Mouse (Mus musculus) hindbrain, embryonic 12.5 days (tissue): ENCODE results near the gene Pon1. TPM values are rescaled to one million over a fixed set of nuclear protein-coding genes. Genes with fewer than 3 reads are reported as not detected.
"Not testable (repeated sequence)": the region's sequence is repeated elsewhere in the genome, so short reads cannot be mapped to it uniquely, and the experiment has no call there.

Experiments used
- ATAC-seq: fragments of 200-750 bp; cut with Nextera tagmentation; 2 replicates; pipeline ENCODE4 v1.8.0; 2017; ENCODE audit warnings: moderate TSS enrichment; ENCODE audit not compliant: low FRiP score
- H3K27ac ChIP-seq: fragments of 300-500 bp; sonication (generic); 2 replicates; pipeline ENCODE4 v1.5.1; 2016; ENCODE audit warnings: mild to moderate bottlenecking
- H3K27me3 ChIP-seq: fragments of 300-500 bp; sonication (generic); 2 replicates; pipeline ENCODE4 v1.6.1; 2016; ENCODE audit warnings: mild to moderate bottlenecking
- H3K36me3 ChIP-seq: fragments of 300-500 bp; sonication (generic); 2 replicates; pipeline ENCODE4 v1.6.1; 2016; ENCODE audit warnings: mild to moderate bottlenecking
- H3K4me1 ChIP-seq: fragments of 300-500 bp; sonication (generic); 2 replicates; pipeline ENCODE4 v1.6.1; 2016
- H3K4me2 ChIP-seq: fragments of 300-500 bp; sonication (generic); replicated peaks from 2 replicates; pipeline ENCODE4 v1.6.1; 2016; ENCODE audit warnings: mild to moderate bottlenecking
- H3K4me3 ChIP-seq: fragments of 300-500 bp; sonication (generic); 2 replicates; pipeline ENCODE4 v1.5.1; 2016; ENCODE audit warnings: mild to moderate bottlenecking
- H3K9ac ChIP-seq: fragments of 300-500 bp; sonication (generic); 2 replicates; pipeline ENCODE4 v1.6.1; 2016; ENCODE audit warnings: mild to moderate bottlenecking, moderate library complexity
- H3K9me3 ChIP-seq: fragments of 300-500 bp; sonication (generic); replicated peaks from 2 replicates; pipeline ENCODE4 v1.6.1; 2016; ENCODE audit warnings: mild to moderate bottlenecking
- whole genome bisulfite sequencing: fragments of 180-500 bp; shearing (Covaris S2); methylation state at CpG from one replicate; pipeline ENCODE4 v1.1.7; 2016; 5-methylcytosine and 5-hydroxymethylcytosine counted together
- polyA plus RNA-seq: library from polyadenylated mRNA; unstranded; fragments of >200 nt; fragmentation: Nextera tagmentation; extraction: Ambion mirVana; gene quantifications from 2 replicates; pipeline ENCODE4 v1.2.1, GENCODE M21; 2016

Pon1 gene
- polyA plus RNA-seq = 0.16 TPM in 1 of 2 replicates, not detected in the other

DNA sequence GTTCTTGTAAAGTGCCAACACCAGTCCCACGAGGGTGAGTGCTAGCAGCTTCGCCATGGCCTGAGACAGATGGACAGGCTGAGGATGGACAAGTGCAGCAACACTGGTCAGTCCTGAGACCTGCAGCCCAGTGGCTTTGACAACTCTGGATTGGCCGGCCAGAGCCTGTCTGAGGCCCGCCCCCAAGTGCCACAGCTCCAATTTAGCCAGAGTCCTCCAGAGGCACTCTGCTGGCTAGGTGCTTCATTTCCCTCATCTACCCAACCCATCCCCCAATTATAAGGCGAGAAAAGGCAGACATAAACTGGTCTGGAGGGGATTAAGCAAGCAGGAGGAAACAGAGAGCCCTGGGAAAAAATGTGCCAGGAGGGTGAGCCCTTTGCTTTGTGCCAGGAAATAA is at the start of gene Pon1:
Pon1 (minus strand) TSS at position 254 of the 400 bp plus-strand sequence.
- Histone ChIP-seq H3K9ac (no peak within 1 kb of the TSS), H3K4me3 (no peak within 1 kb of the TSS), H3K36me3 (no peaks in the 10 kb centered on the region), H3K27me3 (no peaks in the 10 kb centered on the region), H3K27ac (no peak within 1 kb of the TSS), H3K4me2 (no peak within 1 kb of the TSS), H3K4me1 (no peaks in the 10 kb centered on the region), H3K9me3 (no peaks in the 10 kb centered on the region)
- 46% methylated on average over 5 of the region's 5 CpGs for WGBS
- ATAC-seq = no peak

DNA sequence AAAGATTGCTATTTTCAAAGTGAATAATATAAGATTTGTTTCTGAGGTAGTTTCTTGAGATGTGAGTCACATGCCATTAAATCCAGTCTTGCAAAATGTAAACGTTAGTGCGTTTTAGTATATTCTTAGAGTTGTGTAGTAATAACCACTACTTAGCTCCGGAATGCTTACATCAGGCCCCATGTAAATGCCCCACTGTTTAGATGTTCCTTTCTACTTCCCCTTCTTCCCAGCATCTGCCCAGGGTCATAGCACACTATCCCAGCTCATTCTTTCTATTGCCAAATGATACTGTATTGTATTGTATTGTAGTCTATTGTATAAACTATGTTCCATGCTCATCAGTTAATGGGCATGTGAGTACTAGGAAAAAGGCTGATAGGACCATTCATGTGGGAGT is 45.1 kb upstream of the Pon1 start:
- Histone ChIP-seq H3K9ac (no peak overlapping the region), H3K4me2 (no peak overlapping the region), H3K36me3 (no peaks in the 10 kb centered on the region), H3K27me3 (no peaks in the 10 kb centered on the region), H3K4me3 (no peak overlapping the region), H3K27ac (no peak overlapping the region), H3K9me3 (no peaks in the 10 kb centered on the region), H3K4me1 (no peaks in the 10 kb centered on the region)
- WGBS = 93% methylated on average over 3 of the region's 3 CpGs
- ATAC-seq = no peak

DNA sequence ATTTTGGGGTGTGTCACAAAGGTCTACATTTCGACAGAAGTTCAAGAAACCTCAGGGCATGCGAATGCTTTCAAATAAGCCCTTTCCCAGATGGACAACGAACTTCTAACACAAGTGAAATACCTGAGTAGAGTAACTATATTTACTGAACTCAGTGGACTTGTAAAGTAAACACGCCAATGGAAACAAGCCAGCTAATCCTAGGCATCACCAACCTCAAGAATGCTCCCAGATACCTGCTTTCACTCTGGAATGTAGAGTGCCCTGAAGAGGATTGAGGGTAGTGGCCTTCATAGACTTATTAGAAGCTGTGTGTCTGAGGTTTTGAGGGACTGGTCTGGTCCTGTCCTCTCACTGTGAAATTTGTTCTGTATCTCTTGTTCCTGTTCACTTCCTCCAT is 43.8 kb upstream of the Pon1 start:
- ATAC-seq = no peak
- no peaks in the 10 kb centered on the region for H3K36me3 ChIP-seq
- no peaks in the 10 kb centered on the region for H3K27me3 ChIP-seq
- no peak overlapping the region for H3K27ac ChIP-seq
- no peak overlapping the region for H3K9ac ChIP-seq
- no peaks in the 10 kb centered on the region for H3K9me3 ChIP-seq
- no peaks in the 10 kb centered on the region for H3K4me1 ChIP-seq
- no peak overlapping the region for H3K4me3 ChIP-seq
- WGBS = 92% methylated on average over 4 of the region's 4 CpGs
- no peak overlapping the region for H3K4me2 ChIP-seq

DNA sequence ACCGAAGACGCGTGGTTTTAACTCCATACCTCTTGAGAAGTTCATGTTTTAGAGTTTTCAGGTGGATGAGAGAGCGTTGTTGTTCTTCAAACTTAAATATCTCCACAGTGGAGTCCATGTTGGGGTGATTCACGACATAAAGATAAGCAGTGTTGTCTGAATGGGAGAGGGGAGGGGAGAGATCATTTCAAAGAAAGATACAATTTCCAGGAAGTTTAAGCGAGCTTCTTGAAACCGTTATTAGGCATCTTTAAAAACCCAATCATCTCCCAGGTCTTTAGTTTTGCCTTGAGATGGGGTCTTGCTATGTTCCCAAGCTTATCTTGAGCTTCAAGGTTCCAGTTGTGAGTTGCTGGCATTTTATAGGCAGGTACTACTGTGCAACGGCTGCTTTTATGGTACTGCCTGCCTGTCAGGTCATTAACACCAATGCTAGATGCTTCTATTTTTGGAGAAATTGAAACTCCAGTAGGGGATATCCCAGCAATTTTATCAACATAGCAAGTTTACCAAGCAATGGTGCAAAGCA is 43.2 kb upstream of the Pon1 start:
- no peaks in the 10 kb centered on the region for H3K27me3 ChIP-seq

DNA sequence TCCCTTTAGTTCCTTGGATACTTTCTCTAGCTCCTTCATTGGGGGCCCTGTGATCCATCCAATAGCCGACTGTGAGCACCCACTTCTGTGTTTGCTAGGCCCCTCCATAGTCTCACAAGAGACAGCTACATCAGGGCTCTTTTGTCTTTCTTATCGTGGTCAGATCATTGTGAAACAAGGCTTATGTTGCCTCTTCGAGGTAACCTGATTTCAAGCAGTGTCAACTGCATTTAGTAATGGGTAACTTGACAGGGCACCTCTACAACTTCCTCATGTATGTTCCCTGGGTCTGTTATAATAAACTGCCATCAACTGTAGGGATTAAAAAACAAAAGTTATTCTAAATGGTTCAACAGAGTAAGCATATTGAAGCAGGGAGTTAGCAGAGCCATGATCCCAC is 40.8 kb upstream of the Pon1 start:
- H3K4me1 ChIP-seq = no peaks in the 10 kb centered on the region
- H3K9me3 ChIP-seq = no peaks in the 10 kb centered on the region
- no peak overlapping the region for H3K9ac ChIP-seq
- no peaks in the 10 kb centered on the region for H3K36me3 ChIP-seq
- WGBS = 83% methylated on average over 3 of the region's 3 CpGs
- no peak overlapping the region for H3K4me2 ChIP-seq
- no peak for ATAC-seq
- no peak overlapping the region for H3K27ac ChIP-seq
- no peaks in the 10 kb centered on the region for H3K27me3 ChIP-seq
- H3K4me3 ChIP-seq = no peak overlapping the region

More for the DNA sequence above, 43.2 kb upstream of the Pon1 start:
- no peak for ATAC-seq
- no peaks in the 10 kb centered on the region for H3K9me3 ChIP-seq
- no peak overlapping the region for H3K4me3 ChIP-seq
- no peaks in the 10 kb centered on the region for H3K4me1 ChIP-seq
- no peaks in the 10 kb centered on the region for H3K36me3 ChIP-seq
- WGBS = 90% methylated on average over 8 of the region's 8 CpGs
- H3K9ac ChIP-seq = no peak overlapping the region
- no peak overlapping the region for H3K27ac ChIP-seq
- no peak overlapping the region for H3K4me2 ChIP-seq

DNA sequence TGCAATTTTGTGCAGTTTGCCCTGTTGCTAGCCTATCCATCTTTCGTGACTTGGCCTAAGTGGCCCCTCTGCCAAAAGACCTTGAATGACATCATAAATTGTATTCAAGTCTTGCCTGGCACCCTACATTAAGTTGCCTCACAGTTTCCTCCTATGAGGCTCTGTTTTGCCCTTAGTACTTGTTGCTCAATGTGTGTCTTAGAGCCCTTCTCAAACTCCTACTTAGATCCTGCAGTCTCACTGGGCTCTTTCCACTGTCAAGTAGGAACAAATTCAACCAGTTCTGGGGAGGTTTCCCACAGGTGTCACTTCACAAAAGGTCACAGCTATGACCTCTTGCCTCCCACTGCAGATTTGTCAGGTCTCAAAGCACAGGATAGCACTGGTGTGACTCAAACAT is 40.1 kb upstream of the Pon1 start:
- no peak overlapping the region for H3K4me3 ChIP-seq
- no peak overlapping the region for H3K4me2 ChIP-seq
- no peaks in the 10 kb centered on the region for H3K36me3 ChIP-seq
- no peaks in the 10 kb centered on the region for H3K9me3 ChIP-seq
- 93% methylated on average over 1 of the region's 1 CpGs for WGBS
- no peaks in the 10 kb centered on the region for H3K27me3 ChIP-seq
- H3K4me1 ChIP-seq = no peaks in the 10 kb centered on the region
- no peak overlapping the region for H3K27ac ChIP-seq
- no peak overlapping the region for H3K9ac ChIP-seq
- ATAC-seq = no peak

DNA sequence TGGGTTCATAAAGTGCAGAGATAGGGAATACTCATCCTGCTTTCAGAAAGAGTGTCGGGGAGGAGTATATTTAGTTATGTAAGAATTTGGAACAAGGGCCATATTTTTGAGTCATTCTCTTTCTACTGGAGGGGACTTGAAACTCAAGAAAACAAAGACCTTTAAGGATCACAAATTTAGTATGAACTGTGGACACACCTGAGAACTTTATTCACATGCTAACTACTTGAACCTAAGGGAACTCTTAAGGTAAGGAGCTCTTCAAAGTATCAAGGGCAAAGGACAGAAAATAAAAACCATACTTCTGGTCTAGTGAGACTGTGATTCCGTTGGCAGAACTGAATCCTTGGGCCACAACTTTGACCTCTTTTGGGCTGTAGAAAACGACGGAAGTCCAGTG is 38.3 kb upstream of the Pon1 start:
- no peak for ATAC-seq
- Histone ChIP-seq H3K27me3 (no peaks in the 10 kb centered on the region), H3K4me3 (no peak overlapping the region), H3K4me1 (no peaks in the 10 kb centered on the region), H3K36me3 (no peaks in the 10 kb centered on the region), H3K27ac (no peak overlapping the region), H3K9me3 (no peaks in the 10 kb centered on the region), H3K9ac (no peak overlapping the region), H3K4me2 (no peak overlapping the region)
- WGBS = 90% methylated on average over 4 of the region's 4 CpGs

DNA sequence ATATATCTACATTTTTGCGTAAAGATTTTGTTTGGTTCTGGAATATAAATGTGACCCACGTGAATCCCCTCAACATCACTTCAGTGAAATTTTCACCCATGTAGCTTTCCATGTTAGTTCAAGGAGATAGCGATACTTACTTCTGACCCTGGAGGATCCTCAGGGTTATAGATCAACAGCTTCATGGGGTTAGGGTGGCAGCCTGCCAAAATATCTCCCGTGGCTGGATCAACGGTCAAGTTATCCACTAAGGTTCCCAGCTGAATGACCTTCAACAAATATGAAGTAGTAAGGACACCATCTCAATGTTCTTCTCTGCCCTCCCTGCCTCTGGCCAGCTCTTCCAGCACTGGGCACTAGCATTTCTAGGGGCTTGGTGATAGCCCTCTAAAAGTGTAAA is 36.5 kb upstream of the Pon1 start:
- 90% methylated on average over 5 of the region's 5 CpGs for WGBS
- H3K9ac ChIP-seq = no peak overlapping the region
- no peak for ATAC-seq
- H3K4me2 ChIP-seq = no peak overlapping the region
- no peaks in the 10 kb centered on the region for H3K36me3 ChIP-seq
- no peak overlapping the region for H3K4me3 ChIP-seq
- no peaks in the 10 kb centered on the region for H3K9me3 ChIP-seq
- H3K4me1 ChIP-seq = no peaks in the 10 kb centered on the region
- no peak overlapping the region for H3K27ac ChIP-seq
- H3K27me3 ChIP-seq = no peaks in the 10 kb centered on the region

DNA sequence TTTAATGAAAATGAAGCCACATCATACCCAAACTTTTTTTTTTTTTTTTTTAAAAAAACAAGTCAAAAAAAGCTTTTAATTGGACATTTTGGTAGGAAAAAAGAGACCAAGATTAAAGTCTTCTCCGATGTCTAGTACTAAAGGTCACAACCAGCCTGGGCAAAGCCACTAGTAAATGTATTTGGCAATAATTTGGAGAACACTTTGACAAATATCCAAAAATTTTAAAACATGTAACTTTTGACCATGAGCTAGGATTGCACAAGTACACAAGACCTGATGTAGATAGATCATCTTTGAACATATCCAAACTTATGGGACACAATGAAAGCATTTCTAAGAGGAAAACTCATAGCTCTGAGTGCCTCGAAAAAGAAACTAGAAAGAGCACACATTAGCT is 29.8 kb upstream of the Pon1 start:
- H3K4me2 ChIP-seq, H3K27ac ChIP-seq, H3K9ac ChIP-seq, H3K4me3 ChIP-seq, H3K9me3 ChIP-seq, H3K27me3 ChIP-seq, H3K4me1 ChIP-seq, H3K36me3 ChIP-seq, ATAC-seq: not testable (repeated sequence)
- WGBS = 89% methylated on average over 2 of the region's 2 CpGs

DNA sequence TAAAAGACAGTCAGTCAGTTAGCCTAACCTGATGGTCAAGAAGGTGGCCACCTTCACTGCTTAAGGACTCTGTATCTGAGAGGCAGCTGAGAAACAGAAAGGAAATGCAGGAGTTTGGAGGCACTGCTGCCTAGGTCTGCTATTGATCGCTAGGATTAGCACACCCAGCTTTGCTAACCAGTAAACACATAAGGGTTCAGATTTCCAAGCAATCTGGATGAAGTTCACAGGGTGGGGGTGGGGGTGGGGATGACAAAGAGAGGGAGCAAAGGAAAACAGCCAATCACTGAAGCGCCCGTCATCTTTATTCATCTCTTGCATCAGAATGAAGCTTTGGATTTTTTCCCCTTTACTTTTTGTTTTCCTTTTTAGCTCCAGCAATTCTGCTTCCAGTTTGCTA is 28.3 kb upstream of the Pon1 start:
- Histone ChIP-seq H3K4me3 (no peak overlapping the region), H3K9ac (no peak overlapping the region), H3K4me2 (no peak overlapping the region), H3K36me3 (no peaks in the 10 kb centered on the region), H3K4me1 (no peaks in the 10 kb centered on the region), H3K9me3 (no peaks in the 10 kb centered on the region), H3K27ac (no peak overlapping the region), H3K27me3 (no peaks in the 10 kb centered on the region)
- 74% methylated on average over 3 of the region's 3 CpGs for WGBS
- ATAC-seq = no peak

DNA sequence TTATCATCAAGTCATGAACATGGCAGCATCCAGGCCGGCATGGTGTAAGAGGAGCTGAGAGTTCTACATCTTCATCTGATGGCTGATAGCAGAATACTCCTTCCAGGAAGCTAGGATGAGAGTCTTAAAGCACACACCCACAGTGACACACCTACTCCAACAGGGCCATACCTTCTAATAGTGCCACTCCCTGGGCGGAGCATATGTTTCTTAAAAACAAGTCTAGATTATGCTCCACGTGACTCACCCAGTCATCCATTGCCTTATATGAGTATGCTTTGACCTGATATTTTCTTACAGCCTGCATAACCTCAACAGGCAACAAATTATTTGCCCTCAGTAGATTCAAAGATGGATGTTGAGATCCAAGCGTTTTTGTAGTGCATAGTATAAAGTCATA is 24.4 kb upstream of the Pon1 start:
- no peak for ATAC-seq
- Histone ChIP-seq H3K36me3 (no peaks in the 10 kb centered on the region), H3K4me2 (no peak overlapping the region), H3K4me1 (no peaks in the 10 kb centered on the region), H3K9me3 (peaks cover under 1% of the 10 kb centered on the region; the same call in 1 of the 2 replicates), H3K9ac (no peak overlapping the region), H3K4me3 (no peak overlapping the region), H3K27me3 (no peaks in the 10 kb centered on the region), H3K27ac (no peak overlapping the region)
- WGBS = 91% methylated on average over 4 of the region's 4 CpGs

DNA sequence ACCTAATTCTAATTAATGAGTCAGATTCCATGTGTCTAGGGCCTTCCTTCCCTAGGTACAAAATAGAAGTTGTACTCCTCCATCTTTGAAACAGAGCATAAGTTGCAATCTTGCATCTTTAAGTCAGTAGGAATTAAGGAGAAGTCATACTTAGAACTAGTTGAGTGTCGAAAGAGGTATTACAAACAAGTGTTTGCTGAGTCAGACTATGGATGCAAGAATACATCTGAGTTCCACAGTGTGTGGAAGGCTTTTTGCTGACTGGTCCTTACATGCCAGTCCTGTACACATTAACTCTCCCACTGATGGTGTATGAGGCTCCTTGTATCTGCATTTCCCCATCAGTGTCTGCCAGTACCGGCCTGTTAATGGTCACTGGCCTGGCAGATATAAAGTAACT is 14.1 kb upstream of the Pon1 start:
- no peaks in the 10 kb centered on the region for H3K4me1 ChIP-seq
- H3K27me3 ChIP-seq = no peaks in the 10 kb centered on the region
- no peak overlapping the region for H3K4me2 ChIP-seq
- 90% methylated on average over 2 of the region's 2 CpGs for WGBS
- H3K9me3 ChIP-seq = peaks cover 3% of the 10 kb centered on the region; the same call in 1 of the 2 replicates
- no peak overlapping the region for H3K9ac ChIP-seq
- no peak overlapping the region for H3K27ac ChIP-seq
- no peaks in the 10 kb centered on the region for H3K36me3 ChIP-seq
- ATAC-seq = no peak
- no peak overlapping the region for H3K4me3 ChIP-seq

DNA sequence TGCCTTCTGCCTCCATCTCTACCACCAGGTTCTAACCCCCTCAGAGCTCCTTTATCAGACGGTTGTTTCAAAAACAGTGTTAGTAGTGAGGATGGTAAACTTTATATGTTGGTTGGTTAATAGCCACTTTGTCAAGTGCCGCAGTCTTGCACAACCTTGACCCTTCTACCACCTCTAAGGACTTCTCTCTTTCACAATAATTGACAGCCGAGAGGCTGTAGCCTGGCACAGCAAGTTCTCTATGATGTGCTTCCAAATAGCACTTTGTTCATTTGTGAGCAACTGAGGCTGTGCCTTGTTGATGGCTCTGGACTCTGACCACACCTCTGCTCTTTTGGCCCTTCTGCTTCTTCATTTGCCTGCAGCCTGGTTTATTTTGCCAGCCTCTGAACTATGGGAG is 6.2 kb upstream of the Pon1 start:
- ATAC-seq = no peak
- Histone ChIP-seq H3K9ac (no peak overlapping the region), H3K4me1 (no peaks in the 10 kb centered on the region), H3K4me3 (no peak overlapping the region), H3K36me3 (no peaks in the 10 kb centered on the region), H3K4me2 (no peak overlapping the region), H3K27me3 (no peaks in the 10 kb centered on the region), H3K27ac (no peak overlapping the region), H3K9me3 (no peaks in the 10 kb centered on the region)
- WGBS = 84% methylated on average over 3 of the region's 3 CpGs
